Mouse (Mus musculus): ENCODE measurements at regions not wholly inside any gene's neighbourhood (a gene's known extent, or its start where the extent isn't known, plus 50 kb on each side); places are given as distances from the start of the nearest gene placed in this dataset.
"Not testable (repeated sequence)": the region's sequence is repeated elsewhere in the genome, so short reads cannot be mapped to it uniquely, and the experiment has no call there.

- no peaks in the 10 kb centered on the region for H3K9me3 ChIP-seq (ENCODE audit: control insufficient read depth, low read length)
- no peak overlapping the region for H3K4me2 ChIP-seq (ENCODE audit: low read length)
- no peak overlapping the region for H3K9ac ChIP-seq (replicated peaks; ENCODE audit: low read length)
- WGBS = 83% methylated on average over 2 of the region's 2 CpGs
- H3K27me3 ChIP-seq (ENCODE audit: control insufficient read depth, insufficient read depth, low read length) = no peaks in the 10 kb centered on the region
- DNase-seq (no peak), ATAC-seq (ENCODE audit: low FRiP score, low TSS enrichment) (no peak)
- H3K4me3 ChIP-seq (replicated peaks; ENCODE audit: low read depth, low read length) = no peak overlapping the region
- no peaks in the 10 kb centered on the region for H3K36me3 ChIP-seq (ENCODE audit: control insufficient read depth, insufficient read depth, low read length)
- H3K4me1 ChIP-seq (ENCODE audit: control insufficient read depth, insufficient read depth, low read length) = no peaks in the 10 kb centered on the region
- no peak overlapping the region for H3K27ac ChIP-seq (replicated peaks; ENCODE audit: low read depth, low read length)
These were observed 600.8 kb upstream of the Igfbp3 start for GRCm38 (mm10) chr11:7814556-7814955.

DNA sequence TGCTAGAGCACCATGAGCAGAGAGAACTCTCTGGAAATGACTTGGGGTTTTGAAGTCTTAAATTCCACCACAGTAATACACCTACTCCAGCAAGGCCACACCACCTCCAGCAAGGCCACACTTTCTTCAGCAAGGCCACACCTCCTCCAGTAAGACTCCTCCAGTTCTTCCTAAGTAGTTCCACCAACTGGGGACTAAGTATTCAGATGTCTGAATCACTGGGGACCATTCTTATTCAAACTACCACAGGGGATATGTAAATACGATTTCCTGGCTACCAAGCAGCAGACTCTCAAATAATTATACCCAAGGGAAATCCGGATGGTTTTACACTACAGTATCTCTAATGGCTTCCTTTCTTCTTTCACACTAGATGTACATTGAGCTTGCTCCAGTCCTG lies 598.7 kb upstream of the Igfbp3 start:
- WGBS = 74% methylated on average over 2 of the region's 2 CpGs
- no peak for DNase-seq
- H3K4me3 ChIP-seq (replicated peaks; ENCODE audit: low read depth, low read length) = no peak overlapping the region
- H3K4me2 ChIP-seq (ENCODE audit: low read length) = no peak overlapping the region
- H3K27ac ChIP-seq (replicated peaks; ENCODE audit: low read depth, low read length) = no peak overlapping the region
- no peaks in the 10 kb centered on the region for H3K27me3 ChIP-seq (ENCODE audit: control insufficient read depth, insufficient read depth, low read length)
- ATAC-seq (ENCODE audit: low FRiP score, low TSS enrichment) = no peak
- no peak overlapping the region for H3K9ac ChIP-seq (replicated peaks; ENCODE audit: low read length)
- H3K36me3 ChIP-seq (ENCODE audit: control insufficient read depth, insufficient read depth, low read length) = no peaks in the 10 kb centered on the region
- no peaks in the 10 kb centered on the region for H3K4me1 ChIP-seq (ENCODE audit: control insufficient read depth, insufficient read depth, low read length)
- no peaks in the 10 kb centered on the region for H3K9me3 ChIP-seq (ENCODE audit: control insufficient read depth, low read length)

- H3K4me2 ChIP-seq (ENCODE audit: low read length) = no peak overlapping the region
- no peak overlapping the region for H3K9ac ChIP-seq (replicated peaks; ENCODE audit: low read length)
- no peak for ATAC-seq (ENCODE audit: low FRiP score, low TSS enrichment)
- DNase-seq = no peak
- H3K27me3 ChIP-seq (ENCODE audit: control insufficient read depth, insufficient read depth, low read length) = no peaks in the 10 kb centered on the region
- H3K27ac ChIP-seq (replicated peaks; ENCODE audit: low read depth, low read length) = no peak overlapping the region
- H3K4me1 ChIP-seq (ENCODE audit: control insufficient read depth, insufficient read depth, low read length) = no peaks in the 10 kb centered on the region
- WGBS = 85% methylated on average over 2 of the region's 2 CpGs
- H3K4me3 ChIP-seq (replicated peaks; ENCODE audit: low read depth, low read length) = no peak overlapping the region
- H3K36me3 ChIP-seq (ENCODE audit: control insufficient read depth, insufficient read depth, low read length) = no peaks in the 10 kb centered on the region
- H3K9me3 ChIP-seq (ENCODE audit: control insufficient read depth, low read length) = no peaks in the 10 kb centered on the region
These were observed 596.0 kb upstream of the Igfbp3 start for GRCm38 (mm10) chr11:7809741-7810140.

DNA sequence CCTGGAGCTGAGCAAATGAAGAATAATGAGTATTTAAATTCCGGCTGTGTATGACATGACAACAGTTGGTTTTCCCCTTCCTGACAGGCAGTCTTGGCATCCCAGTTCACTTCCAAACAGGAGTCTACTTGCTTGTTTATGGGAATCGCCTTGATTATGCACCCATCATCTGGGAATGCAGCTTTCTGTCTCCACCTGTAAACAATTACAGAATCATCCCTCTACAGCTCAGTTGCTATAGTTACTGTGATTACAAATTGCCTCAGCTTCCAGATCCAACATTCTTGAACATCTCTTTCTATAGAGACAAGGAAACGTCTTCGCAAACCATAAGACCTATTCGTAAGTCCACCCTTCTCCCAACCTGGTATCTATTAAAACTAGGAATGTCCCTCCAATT lies 582.6 kb upstream of the Igfbp3 start:
- H3K27ac ChIP-seq (replicated peaks; ENCODE audit: low read depth, low read length) = no peak overlapping the region
- H3K4me3 ChIP-seq (replicated peaks; ENCODE audit: low read depth, low read length) = no peak overlapping the region
- DNase-seq = no peak
- WGBS = 91% methylated on average over 5 of the region's 5 CpGs
- ATAC-seq (ENCODE audit: low FRiP score, low TSS enrichment) = no peak
- no peaks in the 10 kb centered on the region for H3K27me3 ChIP-seq (ENCODE audit: control insufficient read depth, insufficient read depth, low read length)
- H3K36me3 ChIP-seq (ENCODE audit: control insufficient read depth, insufficient read depth, low read length) = no peaks in the 10 kb centered on the region
- no peaks in the 10 kb centered on the region for H3K4me1 ChIP-seq (ENCODE audit: control insufficient read depth, insufficient read depth, low read length)
- H3K9ac ChIP-seq (replicated peaks; ENCODE audit: low read length) = no peak overlapping the region
- H3K9me3 ChIP-seq (ENCODE audit: control insufficient read depth, low read length) = no peaks in the 10 kb centered on the region
- H3K4me2 ChIP-seq (ENCODE audit: low read length) = no peak overlapping the region

- Histone ChIP-seq H3K36me3 (ENCODE audit: control insufficient read depth, insufficient read depth, low read length) (no peaks in the 10 kb centered on the region), H3K4me3 (replicated peaks; ENCODE audit: low read depth, low read length) (no peak overlapping the region), H3K27me3 (ENCODE audit: control insufficient read depth, insufficient read depth, low read length) (no peaks in the 10 kb centered on the region), H3K4me1 (ENCODE audit: control insufficient read depth, insufficient read depth, low read length) (no peaks in the 10 kb centered on the region), H3K9me3 (ENCODE audit: control insufficient read depth, low read length) (no peaks in the 10 kb centered on the region), H3K4me2 (ENCODE audit: low read length) (no peak overlapping the region), H3K9ac (replicated peaks; ENCODE audit: low read length) (no peak overlapping the region), H3K27ac (replicated peaks; ENCODE audit: low read depth, low read length) (no peak overlapping the region)
- ATAC-seq (ENCODE audit: low FRiP score, low TSS enrichment) = no peak
- no peak for DNase-seq
- WGBS = 91% methylated on average over 1 of the region's 1 CpGs
These were observed 580.5 kb upstream of the Igfbp3 start for GRCm38 (mm10) chr11:7794206-7794605.

GRCm38 (mm10) chr11:7780476-7781112 lies 566.9 kb upstream of the Igfbp3 start:
- DNase-seq (no peak), ATAC-seq (ENCODE audit: low FRiP score, low TSS enrichment) (no peak)
- Histone ChIP-seq H3K27me3 (ENCODE audit: control insufficient read depth, insufficient read depth, low read length) (no peaks in the 10 kb centered on the region), H3K9ac (replicated peaks; ENCODE audit: low read length) (no peak overlapping the region), H3K36me3 (ENCODE audit: control insufficient read depth, insufficient read depth, low read length) (no peaks in the 10 kb centered on the region), H3K4me3 (replicated peaks; ENCODE audit: low read depth, low read length) (no peak overlapping the region), H3K4me1 (ENCODE audit: control insufficient read depth, insufficient read depth, low read length) (no peaks in the 10 kb centered on the region), H3K9me3 (ENCODE audit: control insufficient read depth, low read length) (no peaks in the 10 kb centered on the region), H3K27ac (replicated peaks; ENCODE audit: low read depth, low read length) (no peak overlapping the region), H3K4me2 (ENCODE audit: low read length) (no peak overlapping the region)
- WGBS = 90% methylated on average over 8 of the region's 8 CpGs

- not testable (repeated sequence) for ATAC-seq (ENCODE audit: low FRiP score, low TSS enrichment); H3K36me3 ChIP-seq (ENCODE audit: control insufficient read depth, insufficient read depth, low read length); H3K4me3 ChIP-seq (replicated peaks; ENCODE audit: low read depth, low read length); H3K27me3 ChIP-seq (ENCODE audit: control insufficient read depth, insufficient read depth, low read length); H3K27ac ChIP-seq (replicated peaks; ENCODE audit: low read depth, low read length); DNase-seq; H3K4me1 ChIP-seq (ENCODE audit: control insufficient read depth, insufficient read depth, low read length); H3K4me2 ChIP-seq (ENCODE audit: low read length); H3K9me3 ChIP-seq (ENCODE audit: control insufficient read depth, low read length); H3K9ac ChIP-seq (replicated peaks; ENCODE audit: low read length)
These were observed 561.6 kb upstream of the Igfbp3 start for GRCm38 (mm10) chr11:7775361-7775760.

- H3K9ac ChIP-seq (replicated peaks; ENCODE audit: low read length) = no peak overlapping the region
- H3K4me3 ChIP-seq (replicated peaks; ENCODE audit: low read depth, low read length) = no peak overlapping the region
- no peaks in the 10 kb centered on the region for H3K4me1 ChIP-seq (ENCODE audit: control insufficient read depth, insufficient read depth, low read length)
- no peaks in the 10 kb centered on the region for H3K36me3 ChIP-seq (ENCODE audit: control insufficient read depth, insufficient read depth, low read length)
- H3K4me2 ChIP-seq (ENCODE audit: low read length) = no peak overlapping the region
- no peaks in the 10 kb centered on the region for H3K9me3 ChIP-seq (ENCODE audit: control insufficient read depth, low read length)
- no peaks in the 10 kb centered on the region for H3K27me3 ChIP-seq (ENCODE audit: control insufficient read depth, insufficient read depth, low read length)
- no peak overlapping the region for H3K27ac ChIP-seq (replicated peaks; ENCODE audit: low read depth, low read length)
- DNase-seq = no peak
- no peak for ATAC-seq (ENCODE audit: low FRiP score, low TSS enrichment)
- 78% methylated on average over 1 of the region's 1 CpGs for WGBS
These were observed 551.6 kb upstream of the Igfbp3 start for GRCm38 (mm10) chr11:7765303-7765702.

DNA sequence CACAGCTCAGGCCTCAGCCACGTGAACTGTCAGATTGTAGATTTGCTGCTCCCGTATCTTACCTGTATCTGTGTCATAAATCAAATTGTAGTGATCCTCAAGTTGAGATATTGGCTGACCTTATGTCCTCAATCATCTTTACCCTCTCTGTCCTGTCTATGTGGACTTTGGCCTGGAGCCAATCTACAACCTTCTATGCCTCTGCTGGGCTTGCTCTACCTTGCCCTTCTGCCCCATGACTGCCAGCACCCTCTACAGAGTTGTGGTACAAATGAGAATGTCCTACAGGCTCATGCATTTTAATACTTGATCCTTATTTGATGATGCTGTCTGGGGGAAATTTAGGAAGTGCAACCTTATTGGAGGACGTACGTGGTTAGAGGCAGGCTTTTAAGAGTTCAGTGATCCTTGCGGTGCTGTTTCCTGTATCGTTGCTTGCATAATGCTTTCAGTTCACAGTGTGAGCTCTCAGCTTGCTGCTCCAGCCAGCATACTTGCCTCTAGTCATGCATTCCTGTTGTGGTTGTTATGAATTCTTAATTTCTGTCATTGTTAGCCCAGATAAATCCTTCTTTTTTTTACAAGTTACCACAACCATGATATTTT lies 545.2 kb upstream of the Igfbp3 start:
- Histone ChIP-seq H3K4me1 (ENCODE audit: control insufficient read depth, insufficient read depth, low read length) (no peaks in the 10 kb centered on the region), H3K27ac (replicated peaks; ENCODE audit: low read depth, low read length) (no peak overlapping the region), H3K9me3 (ENCODE audit: control insufficient read depth, low read length) (no peaks in the 10 kb centered on the region), H3K4me2 (ENCODE audit: low read length) (no peak overlapping the region), H3K27me3 (ENCODE audit: control insufficient read depth, insufficient read depth, low read length) (no peaks in the 10 kb centered on the region), H3K9ac (replicated peaks; ENCODE audit: low read length) (no peak overlapping the region), H3K4me3 (replicated peaks; ENCODE audit: low read depth, low read length) (no peak overlapping the region), H3K36me3 (ENCODE audit: control insufficient read depth, insufficient read depth, low read length) (no peaks in the 10 kb centered on the region)
- WGBS = 85% methylated on average over 6 of the region's 6 CpGs
- ATAC-seq (ENCODE audit: low FRiP score, low TSS enrichment) (no peak), DNase-seq (no peak)
